Mouse (Mus musculus): ENCODE results near the gene Tet2.
"Not testable (repeated sequence)": the region's sequence is repeated elsewhere in the genome, so short reads cannot be mapped to it uniquely, and the experiment has no call there.

The Tet2 gene

GRCm38 (mm10) chr3:133544551-133545303, at the start of gene Tet2:
Tet2 (minus strand) TSS chr3:133545139.
- DNase-seq (ENCODE audit: low spot score in 2 of 2): peak; percentile 32 to 56

- DNase-seq (ENCODE audit: low spot score in 2 of 2): not testable (repeated sequence)
These were observed 48.1 kb upstream of the Tet2 start for GRCm38 (mm10) chr3:133592995-133593394.

- DNase-seq (ENCODE audit: low spot score in 2 of 2): no peak
These were observed 45.7 kb upstream of the Tet2 start for GRCm38 (mm10) chr3:133590506-133591152.

- DNase-seq (ENCODE audit: low spot score in 2 of 2): no peak
These were observed 40.1 kb upstream of the Tet2 start for GRCm38 (mm10) chr3:133585010-133585409.

- DNase-seq (ENCODE audit: low spot score in 2 of 2): no peak
These were observed 38.6 kb upstream of the Tet2 start for GRCm38 (mm10) chr3:133583411-133584025.

- DNase-seq (ENCODE audit: low spot score in 2 of 2): no peak
These were observed 38.0 kb upstream of the Tet2 start for GRCm38 (mm10) chr3:133582969-133583368.

GRCm38 (mm10) chr3:133582096-133582495, 37.2 kb upstream of the Tet2 start:
- no peak for DNase-seq (ENCODE audit: low spot score in 2 of 2)

GRCm38 (mm10) chr3:133581541-133581940, 36.6 kb upstream of the Tet2 start:
- DNase-seq (ENCODE audit: low spot score in 2 of 2): no peak

- no peak for DNase-seq (ENCODE audit: low spot score in 2 of 2)
These were observed 34.7 kb upstream of the Tet2 start for GRCm38 (mm10) chr3:133579671-133580070.

GRCm38 (mm10) chr3:133579140-133579539, 34.2 kb upstream of the Tet2 start:
- no peak for DNase-seq (ENCODE audit: low spot score in 2 of 2)

GRCm38 (mm10) chr3:133574969-133575368, 30.0 kb upstream of the Tet2 start:
- no peak for DNase-seq (ENCODE audit: low spot score in 2 of 2)

GRCm38 (mm10) chr3:133571961-133572360, 27.0 kb upstream of the Tet2 start:
- DNase-seq (ENCODE audit: low spot score in 2 of 2): no peak

GRCm38 (mm10) chr3:133563503-133564205, 18.7 kb upstream of the Tet2 start:
- DNase-seq (ENCODE audit: low spot score in 2 of 2): no peak

- no peak for DNase-seq (ENCODE audit: low spot score in 2 of 2)
These were observed 14.6 kb upstream of the Tet2 start for GRCm38 (mm10) chr3:133559413-133560114.

- no peak for DNase-seq (ENCODE audit: low spot score in 2 of 2)
These were observed 12.7 kb upstream of the Tet2 start for GRCm38 (mm10) chr3:133557602-133558001.

- no peak for DNase-seq (ENCODE audit: low spot score in 2 of 2)
These were observed 12.2 kb upstream of the Tet2 start for GRCm38 (mm10) chr3:133557154-133557553.

GRCm38 (mm10) chr3:133555378-133555777, 10.4 kb upstream of the Tet2 start:
- no peak for DNase-seq (ENCODE audit: low spot score in 2 of 2)

GRCm38 (mm10) chr3:133554552-133555067, 9.7 kb upstream of the Tet2 start:
- DNase-seq (ENCODE audit: low spot score in 2 of 2): no peak

- DNase-seq (ENCODE audit: low spot score in 2 of 2): no peak
These were observed 9.2 kb upstream of the Tet2 start for GRCm38 (mm10) chr3:133554092-133554491.

- DNase-seq (ENCODE audit: low spot score in 2 of 2): no peak
These were observed 7.0 kb upstream of the Tet2 start for GRCm38 (mm10) chr3:133551941-133552340.

All from frontal cortex, postnatal 25 days (tissue).